Mouse (Mus musculus) CH12.LX (cell line): ENCODE data around the gene Ctdspl. TPM values are rescaled to one million over a fixed set of nuclear protein-coding genes. Genes with fewer than 3 reads are reported as not detected.

Experiments used
- DNase-seq: peaks from one replicate; pipeline ENCODE4 v3.0.0-alpha.2; 2013; ENCODE audit errors: extremely low read depth
- H3K27ac ChIP-seq: 2 replicates; pipeline ENCODE4 v1.5.1; 2012; ENCODE audit warnings: low read depth, mild to moderate bottlenecking, control low read depth, moderate library complexity; ENCODE audit not compliant: insufficient read depth
- H3K27me3 ChIP-seq: replicated peaks from 2 replicates; pipeline ENCODE3; 2012; ENCODE audit warnings: inconsistent platforms
- H3K36me3 ChIP-seq, 2 experiments: replicated peaks in 1 of 2; 2 replicates each; pipeline versions ENCODE3 to v1.6.1; 2012; ENCODE audit warnings: inconsistent platforms in 1 of 2, low read length in 1 of 2, mild to moderate bottlenecking in 1 of 2, mixed read lengths in 1 of 2, moderate library complexity in 1 of 2; ENCODE audit not compliant: control insufficient read depth in 1 of 2, insufficient read depth in 1 of 2
- H3K4me1 ChIP-seq, 2 experiments: 2 replicates each; pipeline ENCODE4 v1.6.1; 2012; ENCODE audit warnings: inconsistent platforms in 1 of 2, moderate library complexity in 1 of 2; ENCODE audit not compliant: insufficient read depth in 2 of 2, control insufficient read depth in 1 of 2
- H3K4me2 ChIP-seq: 2 replicates; pipeline ENCODE4 v1.6.1; 2012; ENCODE audit warnings: low read depth, mild to moderate bottlenecking, control low read depth; ENCODE audit not compliant: poor library complexity, insufficient read depth, severe bottlenecking
- H3K4me3 ChIP-seq, 3 experiments: fragments of 150-350 bp in 1 of 3; sonication (generic) in 1 of 3; replicated peaks in 1 of 3; 2 replicates each; pipeline versions ENCODE3 to v1.5.1; 2011 to 2012; ENCODE audit warnings: low read depth in 2 of 3, low read length in 2 of 3, mild to moderate bottlenecking in 2 of 3, moderate library complexity in 2 of 3, control low read depth in 1 of 3, improper control_type of control experiment in 1 of 3, inconsistent platforms in 1 of 3, mixed read lengths in 1 of 3; ENCODE audit not compliant: poor library complexity in 1 of 3
- H3K79me2 ChIP-seq: replicated peaks from 2 replicates; pipeline ENCODE4 v1.6.1; 2012; ENCODE audit warnings: mild to moderate bottlenecking, moderate library complexity; ENCODE audit not compliant: control insufficient read depth, poor library complexity, insufficient read depth, severe bottlenecking; ENCODE audit errors: extremely low read depth
- H3K9ac ChIP-seq: 2 replicates; pipeline ENCODE4 v1.6.1; 2012; ENCODE audit warnings: low read depth, mild to moderate bottlenecking, control low read depth, moderate library complexity; ENCODE audit not compliant: insufficient read depth
- H3K9me3 ChIP-seq: replicated peaks from 2 replicates; pipeline ENCODE3; 2012; ENCODE audit warnings: low read length, inconsistent platforms, mixed read lengths
- CHD2 ChIP-seq: IDR thresholded peaks from 2 replicates; pipeline ENCODE4 v1.6.1; 2011; ENCODE audit warnings: low read length, improper control_type of control experiment
- ELF1 ChIP-seq: IDR thresholded peaks from 2 replicates; pipeline ENCODE4 v1.6.1; 2014; ENCODE audit warnings: low read depth, mild to moderate bottlenecking, inconsistent platforms, low read length, improper control_type of control experiment
- EP300 ChIP-seq: IDR thresholded peaks from 2 replicates; pipeline ENCODE4 v1.6.1; 2011; ENCODE audit warnings: low read length, improper control_type of control experiment
- IRF4 ChIP-seq: IDR thresholded peaks from 2 replicates; pipeline ENCODE4 v1.6.1; 2014; ENCODE audit warnings: low read depth, mild to moderate bottlenecking, inconsistent platforms, low read length, improper control_type of control experiment
- MAZ ChIP-seq: IDR thresholded peaks from 2 replicates; pipeline ENCODE4 v1.6.1; 2012; ENCODE audit warnings: low read depth, mild to moderate bottlenecking, inconsistent platforms, low read length, improper control_type of control experiment, moderate library complexity
- MEF2A ChIP-seq: IDR thresholded peaks from 2 replicates; pipeline ENCODE4 v1.6.1; 2014; ENCODE audit warnings: low read depth, mild to moderate bottlenecking, inconsistent platforms, low read length, improper control_type of control experiment, borderline replicate concordance
- SIN3A ChIP-seq: IDR thresholded peaks from 2 replicates; pipeline ENCODE4 v1.6.1; 2012; ENCODE audit warnings: low read length, improper control_type of control experiment, inconsistent platforms
- SMC3 ChIP-seq: IDR thresholded peaks from 2 replicates; pipeline ENCODE4 v1.6.1; 2011; ENCODE audit warnings: low read depth, low read length, improper control_type of control experiment
- TBP ChIP-seq: conservative IDR thresholded peaks from 2 replicates; pipeline ENCODE4 v1.6.1; 2011; ENCODE audit warnings: low read depth, low read length, improper control_type of control experiment
- TCF12 ChIP-seq: IDR thresholded peaks from 2 replicates; pipeline ENCODE4 v1.6.1; 2014; ENCODE audit warnings: low read depth, mild to moderate bottlenecking, inconsistent platforms, low read length, improper control_type of control experiment
- UBTF ChIP-seq: IDR thresholded peaks from 2 replicates; pipeline ENCODE4 v1.6.1; 2012; ENCODE audit warnings: low read depth, mild to moderate bottlenecking, inconsistent platforms, low read length, improper control_type of control experiment, moderate library complexity
- USF2 ChIP-seq: conservative IDR thresholded peaks from 2 replicates; pipeline ENCODE4 v1.6.1; 2011; ENCODE audit warnings: low read depth, low read length, improper control_type of control experiment
- ZC3H11A ChIP-seq: IDR thresholded peaks from 2 replicates; pipeline ENCODE4 v1.6.1; 2012; ENCODE audit warnings: low read depth, mild to moderate bottlenecking, inconsistent platforms, low read length, improper control_type of control experiment
- dilution Hi-C: fragments of 300-500 bp; cut with MboI; formaldehyde crosslinking; loops from 2 replicates; pipeline ENCODE4 v1.14.3; 2020; ENCODE audit warnings: low sequenced_read_pairs; ENCODE audit not compliant: extremely low pct_unique_long_range_greater_than_20kb, extremely low pct_ligation_motif_present
- in situ Hi-C: fragments of 300-500 bp; cut with MboI; formaldehyde crosslinking; loops from 3 replicates; pipeline ENCODE4 v1.14.3; 2019; ENCODE audit warnings: low sequenced_read_pairs, low pct_ligation_motif_present, low pct_unique_long_range_greater_than_20kb, mixed read lengths
- polyA plus RNA-seq: library from polyadenylated mRNA; unstranded; fragments of >175 nt; gene quantifications from 2 replicates; pipeline ENCODE4 v1.2.1, GENCODE M21; 2012; ENCODE audit warnings: low read depth; ENCODE audit not compliant: insufficient read length
- total RNA-seq, 2 experiments: library from RNA; depleted of rRNA; stranded (reverse); fragments of 300-350 nt in 1 of 2; fragments of >200 nt in 1 of 2; gene quantifications; 2 replicates each; pipeline ENCODE4 v1.2.3; 2012 to 2014

Ctdspl gene
- total and polyA plus RNA-seq, 3 experiments, result not detected

GRCm38 (mm10) chr9:118973028-118973427 lies 46.8 kb downstream of the Ctdspl start:
- in situ Hi-C loops, result no loop called here
- peaks cover 0 to 8% of the 10 kb centered on the region in 2 experiments; a peak in 1 of 4 replicates for H3K4me1 ChIP-seq
- no peak overlapping the region for H3K4me2 ChIP-seq
- DNase-seq, result no peak
- no peak for TF ChIP-seq MEF2A
- TF ChIP-seq MAZ, result no peak
- no peak for TF ChIP-seq SMC3
- TF ChIP-seq ZC3H11A, result no peak
- no peak for TF ChIP-seq TCF12
- TF ChIP-seq SIN3A, result no peak
- TF ChIP-seq EP300, result no peak
- TF ChIP-seq CHD2, result no peak
- TF ChIP-seq USF2, result no peak
- no peaks in the 10 kb centered on the region for H3K36me3 ChIP-seq
- peaks cover 17% of the 10 kb centered on the region for H3K9me3 ChIP-seq
- H3K4me3 ChIP-seq, result no peak overlapping the region
- no peak overlapping the region for H3K9ac ChIP-seq
- no peaks in the 10 kb centered on the region for H3K79me2 ChIP-seq
- H3K27ac ChIP-seq, result no peak overlapping the region
- dilution Hi-C loops, result no loop called here
- peaks cover 63% of the 10 kb centered on the region for H3K27me3 ChIP-seq

GRCm38 (mm10) chr9:118973566-118973965 lies 47.3 kb downstream of the Ctdspl start:
- Histone ChIP-seq H3K27ac (no peak overlapping the region), H3K4me3 (no peak overlapping the region), H3K27me3 (peaks cover 63% of the 10 kb centered on the region), H3K4me2 (no peak overlapping the region), H3K79me2 (no peaks in the 10 kb centered on the region), H3K9me3 (peaks cover 17% of the 10 kb centered on the region), H3K9ac (no peak overlapping the region), H3K4me1 (peaks cover 0 to 8% of the 10 kb centered on the region in 2 experiments; a peak in 1 of 4 replicates), H3K36me3 (no peaks in the 10 kb centered on the region)
- TF ChIP-seq USF2 (no peak), EP300 (no peak), TBP (no peak), SIN3A (no peak), MAZ (no peak)
- in situ Hi-C loops, result no loop called here
- no peak for DNase-seq
- dilution Hi-C loops, result no loop called here

GRCm38 (mm10) chr9:118974148-118974547 lies 47.9 kb downstream of the Ctdspl start:
- no peak overlapping the region for H3K9ac ChIP-seq
- no peak for DNase-seq
- H3K4me1 ChIP-seq, result peaks cover 0 to 8% of the 10 kb centered on the region in 2 experiments; a peak in 1 of 4 replicates
- no peak overlapping the region for H3K4me3 ChIP-seq
- no peak for TF ChIP-seq ELF1
- TF ChIP-seq IRF4, result no peak
- no peak for TF ChIP-seq ZC3H11A
- no peak for TF ChIP-seq UBTF
- H3K36me3 ChIP-seq, result no peaks in the 10 kb centered on the region
- H3K79me2 ChIP-seq, result no peaks in the 10 kb centered on the region
- H3K4me2 ChIP-seq, result no peak overlapping the region
- peaks cover 64% of the 10 kb centered on the region for H3K27me3 ChIP-seq
- peaks cover 17% of the 10 kb centered on the region for H3K9me3 ChIP-seq
- H3K27ac ChIP-seq, result no peak overlapping the region
- in situ Hi-C loops (no loop called here), dilution Hi-C loops (no loop called here)
